ENCODE assay signal across 8 mouse cellular contexts in the genomic region with DNA sequence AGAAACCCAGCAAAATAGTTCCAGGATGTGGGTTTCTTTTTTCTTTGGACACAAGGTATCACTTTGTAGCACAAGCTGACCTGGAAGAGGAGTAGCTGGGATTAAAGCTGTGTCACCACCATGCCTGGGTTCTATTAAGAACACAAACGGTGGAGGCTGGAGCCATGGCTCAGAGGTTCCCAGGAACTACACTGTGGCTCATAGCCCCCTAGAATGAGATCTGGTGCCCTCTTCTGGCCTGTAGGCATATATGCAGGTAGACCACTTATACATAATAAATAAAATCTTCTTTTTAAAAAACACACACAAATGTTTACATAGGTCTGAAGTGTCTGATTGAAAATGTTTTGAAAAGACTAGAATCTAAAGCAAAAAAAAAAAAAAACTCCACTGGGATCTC. TPM values are rescaled to one million over a fixed set of nuclear protein-coding genes. Genes with fewer than 3 reads are reported as not detected.
DNase-seq lines count a peak whose midpoint lies in the region; ATAC-seq and TF ChIP-seq lines count a peak whose summit lies in the region.

No protein-coding gene starts in this region.

- H3K4me1 ChIP-seq in cortical plate, adult 2 months (ENCODE audit: control insufficient read depth, insufficient read depth, low read length): no peaks in the 10 kb centered on the region
- H3K4me1 ChIP-seq in hindbrain, embryonic 12.5 days: no peaks in the 10 kb centered on the region
- 0 out of 2 replicates have a peak, but pooled peaks cover 2% of the 10 kb centered on the region for H3K4me1 ChIP-seq in stomach, postnatal 0 days (replicated peaks; ENCODE audit: control insufficient read depth, insufficient read depth)

- H3K36me3 ChIP-seq in hindbrain, embryonic 12.5 days: peaks cover 36% of the 10 kb centered on the region
- H3K36me3 ChIP-seq in stomach, postnatal 0 days (ENCODE audit: control insufficient read depth, insufficient read depth, low read length): peaks cover 5% of the 10 kb centered on the region; the same call in 1 of the 2 replicates

- H3K4me3 ChIP-seq in cortical plate, adult 2 months (ENCODE audit: insufficient read depth, low read length): no peak overlapping the region
- H3K4me3 ChIP-seq in hindbrain, embryonic 12.5 days: no peak overlapping the region
- H3K4me3 ChIP-seq in stomach, postnatal 0 days (ENCODE audit: low read depth, low read length): no peak overlapping the region

- no peak overlapping the region for H3K9ac ChIP-seq in hindbrain, embryonic 12.5 days
- H3K9ac ChIP-seq in stomach, postnatal 0 days (ENCODE audit: low read length): no peak overlapping the region

- no peak overlapping the region for H3K4me2 ChIP-seq in hindbrain, embryonic 12.5 days (replicated peaks)
- H3K4me2 ChIP-seq in stomach, postnatal 0 days (replicated peaks; ENCODE audit: low read depth): no peak overlapping the region

- no peaks in the 10 kb centered on the region for H3K9me3 ChIP-seq in hindbrain, embryonic 12.5 days (replicated peaks)
- no peaks in the 10 kb centered on the region for H3K9me3 ChIP-seq in stomach, postnatal 0 days (ENCODE audit: control insufficient read depth, low read length)

- no peak overlapping the region for H3K27ac ChIP-seq in cortical plate, adult 2 months (ENCODE audit: insufficient read depth, low read length)
- no peak overlapping the region for H3K27ac ChIP-seq in hindbrain, embryonic 12.5 days
- H3K27ac ChIP-seq in stomach, postnatal 0 days (replicated peaks): no peak overlapping the region

- WGBS in hindbrain, embryonic 12.5 days: 23% methylated on average over 1 of the region's 1 CpGs
- WGBS in stomach, postnatal 0 days: 0% methylated on average over 1 of the region's 1 CpGs

- no peak for TF ChIP-seq EP300 in stomach, postnatal 0 days (optimal IDR thresholded peaks at IDR 0.05)

- no peak for TF ChIP-seq POLR2A in cortical plate, adult 2 months (IDR thresholded peaks at IDR 0.05; ENCODE audit: extremely low read depth, insufficient read depth, low read length)

- peak; percentile 65 for ATAC-seq in hindbrain, embryonic 12.5 days (ENCODE audit: low FRiP score)
- ATAC-seq in stomach, postnatal 0 days (ENCODE audit: low FRiP score, low TSS enrichment): no peak

- DNase-seq in adrenal gland, postnatal 10 days: peak; percentile 53
- no peak for DNase-seq in adrenal gland, postnatal 25 days
- DNase-seq in right cerebral cortex, postnatal 4 days: peak; percentile 16
- DNase-seq in right cerebral cortex, postnatal 36 days (ENCODE audit: low spot score in 2 of 2): no peak
- peak; percentile 46 for DNase-seq in lung, postnatal 10 days
- no peak for DNase-seq in stomach, postnatal 0 days (ENCODE audit: low spot score)

- peak; percentile 57 for TF ChIP-seq CTCF in cortical plate, adult 2 months (IDR thresholded peaks at IDR 0.05; ENCODE audit: extremely low read depth, insufficient read depth, low read length)
- peak; percentile 89 for TF ChIP-seq CTCF in stomach, postnatal 0 days (IDR thresholded peaks at IDR 0.05; ENCODE audit: low read depth)

- H3K27me3 ChIP-seq in hindbrain, embryonic 12.5 days: no peaks in the 10 kb centered on the region
- H3K27me3 ChIP-seq in stomach, postnatal 0 days (ENCODE audit: control insufficient read depth, insufficient read depth, low read length): no peaks in the 10 kb centered on the region

RNA-seq across cellular contexts. Expression of gene Zdhhc17, which starts 33.9 kb away (rescaled TPM):
- 10 to 100 TPM; 29.7 to 37.4 TPM for total RNA-seq in adrenal gland, postnatal 10 days (2021)
- 33.6 and 45.1 TPM in 2 replicates for total RNA-seq in adrenal gland, postnatal 25 days (2021)
- polyA plus RNA-seq in cortical plate, adult 2 months (2012; rRNA removed): 83.2 and 88.6 TPM in 2 replicates
- 45.1 and 48.1 TPM in 2 replicates for polyA plus RNA-seq in hindbrain, embryonic 12.5 days (2016; fragmentation: Nextera tagmentation; extraction: Ambion mirVana)
- 6.1 and 6.4 TPM in 2 replicates for polyA plus RNA-seq in stomach, postnatal 0 days (2015; fragmentation: Nextera tagmentation; extraction: Ambion mirVana)

RNA-seq across cellular contexts. Expression of gene Csrp2, which starts 56.5 kb away (rescaled TPM):
- total RNA-seq in adrenal gland, postnatal 10 days (2021): 100 to 1,000 TPM; 245 to 263 TPM
- total RNA-seq in adrenal gland, postnatal 25 days (2021): 219 and 236 TPM in 2 replicates
- polyA plus RNA-seq in cortical plate, adult 2 months (2012; rRNA removed): 10.1 and 14.0 TPM in 2 replicates
- polyA plus RNA-seq in hindbrain, embryonic 12.5 days (2016; fragmentation: Nextera tagmentation; extraction: Ambion mirVana): 148 and 160 TPM in 2 replicates
- polyA plus RNA-seq in stomach, postnatal 0 days (2015; fragmentation: Nextera tagmentation; extraction: Ambion mirVana): 185 and 191 TPM in 2 replicates

Comparison
In these comparisons a context has a peak if more than half of its experiments do, and no peak if none do; other contexts are left out.
1. DNase-seq: peak in adrenal gland, postnatal 10 days (single experiment), right cerebral cortex, postnatal 4 days (single experiment) and lung, postnatal 10 days (single experiment); none in adrenal gland, postnatal 25 days (single experiment), right cerebral cortex, postnatal 36 days (0 of 2) and stomach, postnatal 0 days (single experiment).